Mouse (Mus musculus): ENCODE data around the gene Cpsf6. TPM values are rescaled to one million over a fixed set of nuclear protein-coding genes. Genes with fewer than 3 reads are reported as not detected.
A peak's percentile ranks its signal among the peaks of the same experiment; 100 is the strongest.

Cpsf6 gene
- polyA plus RNA-seq, 1 experiment from 2014 or later = 61.0 TPM

DNA sequence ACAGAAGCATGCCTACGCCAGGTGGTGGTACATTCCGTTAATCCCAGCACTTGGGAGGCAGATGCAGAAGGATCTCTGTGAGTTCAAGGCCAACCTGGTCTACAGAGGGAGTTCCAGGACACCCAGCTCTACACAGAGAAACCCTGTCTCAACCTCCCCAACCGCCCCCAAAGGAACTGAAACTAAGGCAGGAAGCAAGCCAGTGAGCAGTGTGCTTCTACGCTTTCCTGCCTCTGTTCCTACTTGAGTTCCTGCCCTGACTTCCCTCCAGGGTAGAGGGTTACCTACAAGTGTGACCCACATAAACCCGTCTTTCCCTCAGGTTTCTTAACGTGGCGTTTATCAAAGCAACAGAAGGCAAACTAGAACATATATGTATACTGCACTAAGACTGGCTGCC is 56.0 kb downstream of the Cpsf6 start:
- Histone ChIP-seq H3K4me3 (ENCODE audit: low read depth, low read length) (no peak overlapping the region), H3K9me3 (ENCODE audit: low read length) (no peaks in the 10 kb centered on the region), H3K9ac (replicated peaks; ENCODE audit: low read depth) (no peak overlapping the region), H3K27me3 (replicated peaks; ENCODE audit: insufficient read depth, low read length) (no peaks in the 10 kb centered on the region), H3K4me1 (ENCODE audit: insufficient read depth, low read depth, low read length) (no peaks in the 10 kb centered on the region), H3K36me3 (ENCODE audit: insufficient read depth, low read length) (no peaks in the 10 kb centered on the region), H3K27ac (ENCODE audit: low read length) (no peak overlapping the region), H3K4me2 (replicated peaks; ENCODE audit: low read depth, low read length) (no peak overlapping the region)
- DNase-seq (ENCODE audit: low spot score) (no peak), ATAC-seq (no peak)
- TF ChIP-seq CTCF (IDR thresholded peaks at IDR 0.05) = no peak
- WGBS = 82% methylated on average over 7 of the region's 7 CpGs

DNA sequence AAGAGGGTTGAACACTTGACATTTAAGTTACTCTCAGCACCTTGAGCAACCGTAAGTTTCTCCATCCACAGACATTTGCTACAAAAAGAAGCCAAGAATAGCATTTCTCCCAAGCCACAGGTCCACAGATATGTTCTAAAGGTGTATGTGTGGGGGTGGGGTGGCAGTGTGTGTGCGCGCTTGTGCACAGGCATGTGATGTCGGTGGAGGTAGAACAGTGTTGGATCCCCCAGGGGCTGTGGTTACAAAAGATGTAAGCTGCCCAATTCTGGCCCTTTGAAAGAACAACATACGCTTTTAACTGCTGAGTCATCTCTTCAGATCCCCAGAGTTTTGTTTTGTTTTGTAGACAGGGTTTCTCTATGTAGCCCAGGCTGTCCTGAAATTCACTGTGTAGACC is 57.2 kb downstream of the Cpsf6 start:
- H3K27me3 ChIP-seq (replicated peaks; ENCODE audit: insufficient read depth, low read length) = no peaks in the 10 kb centered on the region
- no peak for ATAC-seq
- 83% methylated on average over 5 of the region's 5 CpGs for WGBS
- DNase-seq (ENCODE audit: low spot score) = no peak
- no peak overlapping the region for H3K4me3 ChIP-seq (ENCODE audit: low read depth, low read length)
- H3K4me2 ChIP-seq (replicated peaks; ENCODE audit: low read depth, low read length) = no peak overlapping the region
- TF ChIP-seq EP300 (IDR thresholded peaks at IDR 0.05) = no peak
- no peak for TF ChIP-seq CTCF (IDR thresholded peaks at IDR 0.05)
- no peak overlapping the region for H3K9ac ChIP-seq (replicated peaks; ENCODE audit: low read depth)
- H3K36me3 ChIP-seq (ENCODE audit: insufficient read depth, low read length) = no peaks in the 10 kb centered on the region
- H3K27ac ChIP-seq (ENCODE audit: low read length) = no peak overlapping the region
- H3K4me1 ChIP-seq (ENCODE audit: insufficient read depth, low read depth, low read length) = no peaks in the 10 kb centered on the region
- no peaks in the 10 kb centered on the region for H3K9me3 ChIP-seq (ENCODE audit: low read length)

DNA sequence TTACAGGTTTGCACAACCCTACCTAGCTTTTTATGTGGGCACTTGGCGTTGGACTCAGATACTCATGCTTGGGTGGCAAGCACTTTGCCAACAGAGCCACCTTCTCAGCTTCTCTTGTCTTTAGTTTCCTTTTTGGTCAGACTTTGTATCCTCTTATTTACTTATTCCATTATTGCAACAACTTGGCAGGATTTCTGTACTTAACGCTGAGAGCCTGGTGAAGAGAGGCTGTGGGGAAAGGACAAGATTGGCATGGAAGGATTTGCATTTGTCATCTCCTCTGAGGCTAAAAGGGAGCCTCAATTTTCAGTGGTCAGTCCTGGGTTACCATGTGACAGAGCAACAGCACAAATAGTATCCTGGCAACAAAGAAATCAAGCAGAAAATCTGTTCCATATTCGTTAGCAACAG is 59.2 kb downstream of the Cpsf6 start:
- H3K36me3 ChIP-seq (ENCODE audit: insufficient read depth, low read length) = no peaks in the 10 kb centered on the region

DNA sequence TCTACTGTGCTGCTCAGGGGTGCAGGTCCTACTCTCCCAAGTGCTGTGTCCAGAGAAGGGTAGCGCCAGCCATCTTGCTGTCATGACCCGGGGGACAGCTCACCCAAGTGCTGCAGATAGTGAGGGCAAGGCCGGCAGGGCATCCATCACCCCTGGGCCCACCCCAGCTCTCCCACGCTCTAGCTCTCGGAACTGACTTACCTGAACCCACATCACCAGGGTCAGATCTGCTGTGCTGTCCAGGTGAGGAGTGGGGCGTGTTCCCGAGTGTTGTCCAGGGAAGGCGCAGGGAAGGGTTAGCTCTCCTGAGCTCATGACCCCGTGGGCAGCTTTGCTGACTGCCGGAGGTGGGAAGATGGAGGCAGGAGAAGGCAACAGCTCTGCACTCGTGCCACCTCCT is 63.4 kb downstream of the Cpsf6 start:
- WGBS = 88% methylated on average over 11 of the region's 11 CpGs
- ATAC-seq (no peak), DNase-seq (ENCODE audit: low spot score) (no peak)
- H3K36me3 ChIP-seq (ENCODE audit: insufficient read depth, low read length) = no peaks in the 10 kb centered on the region
- H3K4me1 ChIP-seq (ENCODE audit: insufficient read depth, low read depth, low read length) = no peaks in the 10 kb centered on the region
- no peak overlapping the region for H3K9ac ChIP-seq (replicated peaks; ENCODE audit: low read depth)
- H3K4me2 ChIP-seq (replicated peaks; ENCODE audit: low read depth, low read length) = no peak overlapping the region
- H3K4me3 ChIP-seq (ENCODE audit: low read depth, low read length) = no peak overlapping the region
- no peak for TF ChIP-seq EP300 (IDR thresholded peaks at IDR 0.05)
- no peak for TF ChIP-seq CTCF (IDR thresholded peaks at IDR 0.05)
- no peaks in the 10 kb centered on the region for H3K27me3 ChIP-seq (replicated peaks; ENCODE audit: insufficient read depth, low read length)
- no peak overlapping the region for H3K27ac ChIP-seq (ENCODE audit: low read length)
- no peaks in the 10 kb centered on the region for H3K9me3 ChIP-seq (ENCODE audit: low read length)

More for the DNA sequence above, 59.2 kb downstream of the Cpsf6 start:
- no peaks in the 10 kb centered on the region for H3K4me1 ChIP-seq (ENCODE audit: insufficient read depth, low read depth, low read length)
- ATAC-seq (peak; percentile 88), DNase-seq (ENCODE audit: low spot score) (peak; percentile 86)
- TF ChIP-seq EP300 (IDR thresholded peaks at IDR 0.05) = peak; percentile 93
- TF ChIP-seq CTCF (IDR thresholded peaks at IDR 0.05) = no peak
- no peak overlapping the region for H3K4me2 ChIP-seq (replicated peaks; ENCODE audit: low read depth, low read length)
- H3K9ac ChIP-seq (replicated peaks; ENCODE audit: low read depth) = no peak overlapping the region
- no peak overlapping the region for H3K4me3 ChIP-seq (ENCODE audit: low read depth, low read length)
- H3K27me3 ChIP-seq (replicated peaks; ENCODE audit: insufficient read depth, low read length) = no peaks in the 10 kb centered on the region
- H3K27ac ChIP-seq (ENCODE audit: low read length) = no peak overlapping the region; the same call in 1 of the 2 replicates
- WGBS = 45% methylated on average over 3 of the region's 3 CpGs
- no peaks in the 10 kb centered on the region for H3K9me3 ChIP-seq (ENCODE audit: low read length)

DNA sequence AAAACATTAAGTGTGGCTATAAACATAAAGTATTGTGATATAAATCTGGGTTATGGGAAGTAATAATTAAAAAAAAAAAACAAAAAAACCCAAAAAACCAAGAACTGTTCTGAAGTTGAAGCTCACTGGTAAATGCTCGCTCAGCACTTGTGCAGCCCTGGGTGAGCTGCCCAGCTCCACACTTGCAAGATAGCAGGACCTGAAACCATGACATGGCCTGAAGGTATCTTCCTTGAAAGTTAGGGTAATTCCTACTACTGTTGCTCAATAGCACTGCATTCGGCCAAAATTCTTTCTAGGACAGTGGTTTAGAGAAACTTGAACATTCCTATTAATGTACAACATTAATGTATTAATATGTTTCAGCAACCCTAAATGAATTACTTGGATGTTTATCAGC is 66.7 kb downstream of the Cpsf6 start:
- WGBS = 79% methylated on average over 2 of the region's 2 CpGs
- TF ChIP-seq EP300 (IDR thresholded peaks at IDR 0.05) (no peak), CTCF (IDR thresholded peaks at IDR 0.05) (no peak)
- Histone ChIP-seq H3K4me2 (replicated peaks; ENCODE audit: low read depth, low read length) (no peak overlapping the region), H3K4me3 (ENCODE audit: low read depth, low read length) (no peak overlapping the region), H3K27me3 (replicated peaks; ENCODE audit: insufficient read depth, low read length) (no peaks in the 10 kb centered on the region), H3K9ac (replicated peaks; ENCODE audit: low read depth) (no peak overlapping the region), H3K27ac (ENCODE audit: low read length) (no peak overlapping the region), H3K4me1 (ENCODE audit: insufficient read depth, low read depth, low read length) (no peaks in the 10 kb centered on the region), H3K36me3 (ENCODE audit: insufficient read depth, low read length) (no peaks in the 10 kb centered on the region), H3K9me3 (ENCODE audit: low read length) (no peaks in the 10 kb centered on the region)
- ATAC-seq (no peak), DNase-seq (ENCODE audit: low spot score) (no peak)

DNA sequence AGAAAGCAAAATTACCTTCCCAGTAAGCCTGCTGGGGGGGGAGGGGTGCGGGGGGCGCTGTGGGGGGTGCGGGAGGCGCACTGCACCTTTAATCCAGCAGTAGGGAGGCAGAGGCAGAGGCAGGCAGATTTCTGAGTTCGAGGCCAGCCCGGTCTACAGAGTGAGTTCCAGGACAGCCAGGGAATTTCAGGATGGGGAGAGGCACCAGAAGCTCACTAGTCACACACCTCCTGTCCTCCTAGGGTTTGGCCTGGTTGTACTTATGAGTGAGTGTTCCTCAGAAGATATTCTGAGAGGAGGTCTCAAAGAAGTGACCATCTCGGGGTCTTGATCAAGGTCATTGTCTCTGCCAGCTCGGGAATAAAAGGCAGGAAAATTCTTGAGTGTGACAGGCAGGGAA is 67.6 kb downstream of the Cpsf6 start:
- no peaks in the 10 kb centered on the region for H3K36me3 ChIP-seq (ENCODE audit: insufficient read depth, low read length)

DNA sequence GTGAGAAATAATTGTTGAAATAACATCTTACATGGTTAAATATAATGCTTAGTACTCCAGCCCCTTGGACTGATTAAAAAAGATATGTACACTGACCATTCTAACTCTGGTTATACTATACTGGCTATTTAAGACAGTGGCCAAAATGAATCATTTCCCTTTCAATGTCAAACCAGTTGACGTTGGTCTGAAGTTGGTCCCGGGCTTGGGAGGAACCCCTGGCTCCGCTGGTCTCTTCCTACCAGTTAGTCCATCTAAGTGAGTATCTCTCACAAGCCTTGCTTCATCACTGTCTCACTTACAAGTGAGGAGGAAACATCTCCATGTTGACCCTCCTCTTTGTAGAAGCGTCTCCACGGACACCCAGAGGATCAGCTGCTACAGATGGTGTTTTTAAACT is 75.4 kb downstream of the Cpsf6 start:
- Histone ChIP-seq H3K27ac (ENCODE audit: low read length) (no peak overlapping the region), H3K9me3 (ENCODE audit: low read length) (no peaks in the 10 kb centered on the region), H3K27me3 (replicated peaks; ENCODE audit: insufficient read depth, low read length) (no peaks in the 10 kb centered on the region), H3K4me1 (ENCODE audit: insufficient read depth, low read depth, low read length) (no peaks in the 10 kb centered on the region), H3K4me3 (ENCODE audit: low read depth, low read length) (no peak overlapping the region), H3K4me2 (replicated peaks; ENCODE audit: low read depth, low read length) (no peak overlapping the region), H3K9ac (replicated peaks; ENCODE audit: low read depth) (no peak overlapping the region), H3K36me3 (ENCODE audit: insufficient read depth, low read length) (no peaks in the 10 kb centered on the region)
- TF ChIP-seq EP300 (IDR thresholded peaks at IDR 0.05) (no peak), CTCF (IDR thresholded peaks at IDR 0.05) (no peak)
- ATAC-seq (no peak), DNase-seq (ENCODE audit: low spot score) (no peak)
- WGBS = 82% methylated on average over 5 of the region's 5 CpGs

More for the DNA sequence above, 67.6 kb downstream of the Cpsf6 start:
- ATAC-seq (no peak), DNase-seq (ENCODE audit: low spot score) (no peak)
- 82% methylated on average over 8 of the region's 8 CpGs for WGBS
- Histone ChIP-seq H3K27ac (ENCODE audit: low read length) (no peak overlapping the region), H3K27me3 (replicated peaks; ENCODE audit: insufficient read depth, low read length) (no peaks in the 10 kb centered on the region), H3K4me1 (ENCODE audit: insufficient read depth, low read depth, low read length) (no peaks in the 10 kb centered on the region), H3K4me3 (ENCODE audit: low read depth, low read length) (no peak overlapping the region), H3K9ac (replicated peaks; ENCODE audit: low read depth) (no peak overlapping the region), H3K9me3 (ENCODE audit: low read length) (no peaks in the 10 kb centered on the region), H3K4me2 (replicated peaks; ENCODE audit: low read depth, low read length) (no peak overlapping the region)
- TF ChIP-seq EP300 (IDR thresholded peaks at IDR 0.05) (no peak), CTCF (IDR thresholded peaks at IDR 0.05) (no peak)

Data from lung, postnatal 0 days (tissue).